Mouse (Mus musculus): ENCODE measurements around the gene Lhcgr.

- no peak for TF ChIP-seq CTCF (IDR thresholded peaks at IDR 0.05; ENCODE audit: low read depth, low read length)
- TF ChIP-seq POLR2A (IDR thresholded peaks at IDR 0.05; ENCODE audit: borderline replicate concordance, low read depth, low read length): no peak
Measured at GRCm38 (mm10) chr17:88769283-88769859, 22.4 kb downstream of the Lhcgr start.
